Mouse (Mus musculus): Measurements from ENCODE around the gene Clec3a.

The Clec3a gene

GRCm38 (mm10) chr8:114417786-114418185 lies at the start of gene Clec3a:
TSS of gene Clec3a (plus strand) at chr8:114418086.
- DNase-seq = no peak

- peak; percentile 60 for DNase-seq
Measured at GRCm38 (mm10) chr8:114369038-114369976, 48.6 kb upstream of the Clec3a start.

- no peak for DNase-seq
Measured at GRCm38 (mm10) chr8:114374390-114374789, 43.5 kb upstream of the Clec3a start.

GRCm38 (mm10) chr8:114384189-114384588 lies 33.7 kb upstream of the Clec3a start:
- no peak for DNase-seq

GRCm38 (mm10) chr8:114387494-114387893 lies 30.4 kb upstream of the Clec3a start:
- DNase-seq = no peak

- no peak for DNase-seq
Measured at GRCm38 (mm10) chr8:114390465-114391254, 27.2 kb upstream of the Clec3a start.

- no peak for DNase-seq
Measured at GRCm38 (mm10) chr8:114398326-114398725, 19.6 kb upstream of the Clec3a start.

GRCm38 (mm10) chr8:114399273-114399672 lies 18.6 kb upstream of the Clec3a start:
- DNase-seq = no peak

- DNase-seq = no peak
Measured at GRCm38 (mm10) chr8:114401679-114402078, 16.2 kb upstream of the Clec3a start.

GRCm38 (mm10) chr8:114411421-114411820 lies 6.5 kb upstream of the Clec3a start:
- DNase-seq = no peak

- no peak for DNase-seq
Measured at GRCm38 (mm10) chr8:114418486-114418885, 600 bp downstream of the Clec3a start.

GRCm38 (mm10) chr8:114418904-114419303 lies 1.0 kb downstream of the Clec3a start:
- DNase-seq = no peak

- no peak for DNase-seq
Measured at GRCm38 (mm10) chr8:114421544-114421943, 3.7 kb downstream of the Clec3a start.

- peak; percentile 49 for DNase-seq
Measured at GRCm38 (mm10) chr8:114438236-114438635, 20.4 kb downstream of the Clec3a start.

- DNase-seq = peak; percentile 100
Measured at GRCm38 (mm10) chr8:114439334-114440204, 21.7 kb downstream of the Clec3a start, which contains the start of gene Wwox. TSS of gene Wwox (plus strand) at chr8:114439655.

- DNase-seq = no peak
Measured at GRCm38 (mm10) chr8:114440205-114440589, 22.3 kb downstream of the Clec3a start.

GRCm38 (mm10) chr8:114441616-114442015 lies 23.7 kb downstream of the Clec3a start:
- peak; percentile 49 for DNase-seq

GRCm38 (mm10) chr8:114446884-114447283 lies 29.0 kb downstream of the Clec3a start:
- DNase-seq = no peak

GRCm38 (mm10) chr8:114452278-114452677 lies 34.4 kb downstream of the Clec3a start:
- no peak for DNase-seq

GRCm38 (mm10) chr8:114452781-114453221 lies 34.9 kb downstream of the Clec3a start:
- peak; percentile 64 for DNase-seq

GRCm38 (mm10) chr8:114455302-114455701 lies 37.4 kb downstream of the Clec3a start:
- DNase-seq = no peak

- DNase-seq = no peak
Measured at GRCm38 (mm10) chr8:114455953-114456352, 38.1 kb downstream of the Clec3a start.

Measured in thymus, postnatal 25 days (tissue).